Mouse (Mus musculus) myocyte (in vitro differentiated cells): ENCODE measurements around the gene Maz.

ENCODE experiments used
- CEBPB ChIP-seq: IDR thresholded peaks from 2 replicates; pipeline ENCODE4 v1.6.1; 2011; ENCODE audit warnings: mild to moderate bottlenecking, moderate library complexity; ENCODE audit not compliant: poor library complexity, insufficient read depth, severe bottlenecking
- E2F4 ChIP-seq: IDR thresholded peaks from one replicate; pipeline ENCODE4 v1.6.1; 2011; ENCODE audit warnings: mild to moderate bottlenecking, control low read depth, moderate library complexity; ENCODE audit not compliant: insufficient read depth
- MYOD1 ChIP-seq, 3 experiments: IDR thresholded peaks; one replicate each; pipeline ENCODE4 v1.6.1; 2011; ENCODE audit warnings: control low read depth in 2 of 3, low read depth in 2 of 3, mild to moderate bottlenecking in 2 of 3, moderate library complexity in 1 of 3; ENCODE audit not compliant: insufficient read length in 2 of 3, control insufficient read depth in 1 of 3
- MYOG ChIP-seq, 3 experiments: IDR thresholded peaks; one replicate each; pipeline ENCODE4 v1.6.1; 2011; ENCODE audit warnings: control low read depth in 2 of 3, low read depth in 2 of 3, mild to moderate bottlenecking in 2 of 3; ENCODE audit not compliant: insufficient read length in 2 of 3, control insufficient read depth in 1 of 3, insufficient read depth in 1 of 3
- POLR2A ChIP-seq: IDR thresholded peaks from one replicate; pipeline ENCODE4 v1.6.1; 2011; ENCODE audit warnings: low read depth, mild to moderate bottlenecking, control low read depth, moderate library complexity; ENCODE audit not compliant: insufficient read length
- TCF12 ChIP-seq: IDR thresholded peaks from one replicate; pipeline ENCODE4 v1.6.1; 2011; ENCODE audit warnings: mild to moderate bottlenecking, control low read depth; ENCODE audit not compliant: poor library complexity, insufficient read depth, severe bottlenecking
- USF1 ChIP-seq: IDR thresholded peaks from one replicate; pipeline ENCODE4 v1.6.1; 2011; ENCODE audit warnings: low read depth, mild to moderate bottlenecking, control low read depth, moderate library complexity

- TF ChIP-seq E2F4 (no peak), MYOG (IDR thresholded peaks at IDR 0.05; ENCODE audit: control insufficient read depth in 1 of 3, insufficient read depth in 1 of 3, insufficient read length in 2 of 3, low read depth in 2 of 3) (no peak), POLR2A (no peak), USF1 (no peak), CEBPB (no peak), MYOD1 (IDR thresholded peaks at IDR 0.05; ENCODE audit: control insufficient read depth in 1 of 3, insufficient read length in 2 of 3, low read depth in 2 of 3) (no peak), TCF12 (no peak)
These were observed 45.2 kb downstream of the Maz start for GRCm38 (mm10) chr7:126981601-126982000.
